Mouse (Mus musculus): ENCODE results near the gene Cd8b1. TPM values are rescaled to one million over a fixed set of nuclear protein-coding genes. Genes with fewer than 3 reads are reported as not detected.

The Cd8b1 gene
- 0.08 and 0.63 TPM in 2 replicates for polyA plus RNA-seq (2015; fragmentation: Nextera tagmentation; extraction: Ambion mirVana)

DNA sequence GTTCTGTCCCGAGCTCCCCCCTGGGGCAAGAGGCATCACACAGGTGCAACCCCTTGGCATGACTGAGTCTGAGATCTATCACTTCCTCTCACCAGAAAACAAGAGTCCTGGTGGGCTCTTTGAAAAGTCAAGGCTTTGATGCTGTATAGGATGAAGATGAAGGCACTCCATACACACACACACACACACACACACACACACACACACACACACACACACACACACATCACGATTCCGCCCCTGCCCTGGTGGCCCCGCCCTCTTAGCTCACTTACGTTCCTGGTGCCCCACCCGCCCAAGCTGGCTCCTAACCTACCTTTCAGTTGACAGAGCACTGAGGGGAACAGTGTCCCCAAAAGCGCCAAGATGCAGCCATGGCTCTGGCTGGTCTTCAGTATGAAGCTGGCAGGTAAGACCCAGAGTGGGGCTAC, at the start of gene Cd8b1:
TSS of gene Cd8b1 (plus strand) at position 298 of the 431 bp plus-strand sequence.

DNA sequence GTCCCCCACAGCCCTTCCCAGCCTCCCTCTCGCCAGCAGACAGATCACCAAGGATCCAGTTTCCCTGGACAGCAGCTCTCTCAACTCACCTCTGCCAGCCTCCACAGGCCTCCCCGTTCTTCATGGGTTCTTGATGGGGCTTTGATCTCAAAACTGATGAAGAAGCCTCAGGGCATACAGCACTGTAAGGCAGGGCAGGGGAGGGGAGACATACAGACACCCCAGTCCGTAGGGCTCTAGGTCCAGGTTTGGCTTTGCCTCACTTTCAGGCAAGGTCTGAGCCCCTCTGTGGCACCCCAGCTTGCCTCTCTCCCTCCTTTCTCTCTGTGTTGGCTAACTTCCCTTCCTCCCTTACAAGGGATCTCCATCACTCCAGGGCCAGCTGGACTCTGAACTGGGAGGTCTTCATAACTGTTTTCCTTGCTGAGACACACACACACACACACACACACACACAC, 733 bp upstream of the Cd8b1 start, which contains the start of gene Smyd1:
TSS of gene Smyd1 (minus strand) at position 408 of the 458 bp plus-strand sequence.

DNA sequence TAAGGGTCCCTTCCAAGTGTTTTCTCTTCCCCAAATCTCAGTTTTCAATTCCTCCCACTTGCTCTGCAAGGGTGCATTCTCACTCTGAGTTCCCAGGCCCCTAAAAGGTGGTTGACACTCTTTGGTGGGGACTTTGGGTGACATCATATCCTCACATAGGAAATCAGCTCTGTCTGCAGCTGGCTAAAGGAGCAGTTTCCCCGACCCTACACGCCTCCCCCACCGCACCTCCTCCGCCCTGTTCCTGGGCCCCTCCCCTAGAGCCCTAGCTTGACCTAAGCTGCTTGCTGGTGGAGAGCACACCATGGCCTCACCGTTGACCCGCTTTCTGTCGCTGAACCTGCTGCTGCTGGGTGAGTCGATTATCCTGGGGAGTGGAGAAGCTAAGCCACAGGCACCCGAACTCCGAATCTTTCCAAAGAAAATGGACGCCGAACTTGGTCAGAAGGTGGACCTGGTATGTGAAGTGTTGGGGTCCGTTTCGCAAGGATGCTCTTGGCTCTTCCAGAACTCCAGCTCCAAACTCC, 50.7 kb downstream of the Cd8b1 start, which contains the start of gene Cd8a:
TSS of gene Cd8a (plus strand) at position 179 of the 527 bp plus-strand sequence.

Other genes with a start within 250 kb of the Cd8b1 start
- 27.1 and 46.0 TPM in 2 replicates for gene Thnsl2, start 178.3 kb upstream of the Cd8b1 start, polyA plus RNA-seq (2015; fragmentation: Nextera tagmentation; extraction: Ambion mirVana)
- 167 and 268 TPM in 2 replicates for gene Fabp1, start 123.0 kb upstream of the Cd8b1 start, polyA plus RNA-seq (2015; fragmentation: Nextera tagmentation; extraction: Ambion mirVana)
- gene Krcc1, start 51.1 kb upstream of the Cd8b1 start, polyA plus RNA-seq (2015; fragmentation: Nextera tagmentation; extraction: Ambion mirVana) = 50.0 and 64.3 TPM in 2 replicates
- 0.68 and 0.84 TPM in 2 replicates for gene Smyd1, start 555 bp upstream of the Cd8b1 start, polyA plus RNA-seq (2015; fragmentation: Nextera tagmentation; extraction: Ambion mirVana)
- 0.30 TPM in 1 of 2 replicates, not detected in the other for gene Cd8a, start 50.6 kb downstream of the Cd8b1 start, polyA plus RNA-seq (2015; fragmentation: Nextera tagmentation; extraction: Ambion mirVana)
- 7.3 and 9.0 TPM in 2 replicates for gene Rmnd5a, start 117.8 kb downstream of the Cd8b1 start, polyA plus RNA-seq (2015; fragmentation: Nextera tagmentation; extraction: Ambion mirVana)
- 23.6 and 24.8 TPM in 2 replicates for gene Rnf103, start 171.1 kb downstream of the Cd8b1 start, polyA plus RNA-seq (2015; fragmentation: Nextera tagmentation; extraction: Ambion mirVana)
- 114 and 124 TPM in 2 replicates for gene Chmp3, start 221.0 kb downstream of the Cd8b1 start, polyA plus RNA-seq (2015; fragmentation: Nextera tagmentation; extraction: Ambion mirVana)

All from adrenal gland, postnatal 0 days (tissue).